In genomic region chr11:100322591-100323258, GRCm38 (mm10) we compare ENCODE assay signal across 12 mouse cellular contexts. TPM values are rescaled to one million over a fixed set of nuclear protein-coding genes. Genes with fewer than 3 reads are reported as not detected.
DNase-seq lines count a peak whose midpoint lies in the region; ATAC-seq and TF ChIP-seq lines count a peak whose summit lies in the region.
"Had no signal": no experiment of that assay in that cellular context is flagged by ENCODE, and none has a peak within 500 bp of the region (broad histone marks: within the 10 kb centered on the region; RNA-seq: fewer than 3 reads in every experiment).

No protein-coding gene starts in this region.

- H3K4me3 ChIP-seq in heart, postnatal 0 days (ENCODE audit: low read depth, low read length) = no peak overlapping the region
- H3K4me3 ChIP-seq in heart, adult 2 months = no peak overlapping the region
- peak overlapping the region; percentile 23; the same call in 1 of the 2 replicates for H3K4me3 ChIP-seq in liver, embryonic 16.5 days (ENCODE audit: low read depth, low read length)
- H3K4me3 ChIP-seq in forebrain, embryonic 15.5 days = no peak overlapping the region
- H3K4me3 ChIP-seq in forebrain, embryonic 12.5 days (replicated peaks) = no peak overlapping the region
- H3K4me3 ChIP-seq: hindbrain, embryonic 12.5 days had no signal

- H3K27me3 ChIP-seq in heart, postnatal 0 days (ENCODE audit: control insufficient read depth, insufficient read depth, low read length) = no peaks in the 10 kb centered on the region
- no peaks in the 10 kb centered on the region for H3K27me3 ChIP-seq in heart, adult 2 months (ENCODE audit: control insufficient read depth, insufficient read depth, low read length)
- H3K27me3 ChIP-seq in liver, embryonic 16.5 days (ENCODE audit: control insufficient read depth, insufficient read depth, low read depth, low read length) = no peaks in the 10 kb centered on the region
- H3K27me3 ChIP-seq in forebrain, embryonic 15.5 days = no peaks in the 10 kb centered on the region
- H3K27me3 ChIP-seq in forebrain, embryonic 12.5 days = no peaks in the 10 kb centered on the region
- H3K27me3 ChIP-seq: hindbrain, embryonic 12.5 days had no signal

- no peaks in the 10 kb centered on the region for H3K79me2 ChIP-seq in heart, adult 2 months (replicated peaks; ENCODE audit: control insufficient read depth, insufficient read depth, low read length)

- H3K27ac ChIP-seq in heart, postnatal 0 days (ENCODE audit: low read depth) = no peak overlapping the region
- no peak overlapping the region for H3K27ac ChIP-seq in heart, adult 2 months
- H3K27ac ChIP-seq in liver, embryonic 16.5 days (ENCODE audit: low read length) = peak overlapping the region; percentile 21; the same call in 1 of the 2 replicates
- no peak overlapping the region for H3K27ac ChIP-seq in forebrain, embryonic 15.5 days (replicated peaks)
- no peak overlapping the region for H3K27ac ChIP-seq in forebrain, embryonic 12.5 days
- H3K27ac ChIP-seq: macrophage had no signal

- no peak for TF ChIP-seq POLR2A in heart, adult 2 months (IDR thresholded peaks at IDR 0.05; ENCODE audit: insufficient read depth, low read depth, low read length)

- H3K9ac ChIP-seq in heart, postnatal 0 days (replicated peaks; ENCODE audit: low read depth, low read length) = no peak overlapping the region
- H3K9ac ChIP-seq in heart, adult 2 months (ENCODE audit: low read depth, low read length) = no peak overlapping the region
- peak overlapping the region; percentile 23; the same call in 1 of the 2 replicates for H3K9ac ChIP-seq in liver, embryonic 16.5 days (ENCODE audit: low read depth, low read length)
- no peak overlapping the region for H3K9ac ChIP-seq in forebrain, embryonic 15.5 days (replicated peaks)
- no peak overlapping the region for H3K9ac ChIP-seq in forebrain, embryonic 12.5 days
- H3K9ac ChIP-seq: hindbrain, embryonic 12.5 days had no signal

- no peaks in the 10 kb centered on the region for H3K9me3 ChIP-seq in heart, postnatal 0 days (replicated peaks; ENCODE audit: control insufficient read depth, low read length)
- H3K9me3 ChIP-seq in liver, embryonic 16.5 days (replicated peaks; ENCODE audit: control insufficient read depth, low read length) = no peaks in the 10 kb centered on the region
- no peaks in the 10 kb centered on the region for H3K9me3 ChIP-seq in forebrain, embryonic 15.5 days
- no peaks in the 10 kb centered on the region for H3K9me3 ChIP-seq in forebrain, embryonic 12.5 days
- H3K9me3 ChIP-seq: hindbrain, embryonic 12.5 days had no signal

- peaks cover 5% of the 10 kb centered on the region; the same call in 1 of the 2 replicates for H3K4me1 ChIP-seq in heart, postnatal 0 days (ENCODE audit: control insufficient read depth, insufficient read depth)
- H3K4me1 ChIP-seq in heart, adult 2 months (ENCODE audit: control insufficient read depth, insufficient read depth, low read length) = peaks cover 2% of the 10 kb centered on the region
- peaks cover 27% of the 10 kb centered on the region for H3K4me1 ChIP-seq in liver, embryonic 16.5 days (ENCODE audit: control insufficient read depth, low read depth, low read length)
- peaks cover 17% of the 10 kb centered on the region for H3K4me1 ChIP-seq in forebrain, embryonic 15.5 days
- peaks cover 15% of the 10 kb centered on the region for H3K4me1 ChIP-seq in forebrain, embryonic 12.5 days

- no peak for DNase-seq in heart, postnatal 0 days (ENCODE audit: low spot score)
- no peak for DNase-seq in heart, adult 2 months
- DNase-seq in A20 (ENCODE audit: low read depth, low spot score) (peak; percentile 50), NIH3T3 (ENCODE audit: low read depth) (peak; percentile 36)
- DNase-seq in left cerebral cortex, postnatal 36 days (ENCODE audit: low spot score in 2 of 2) = no peak
- DNase-seq: gastrocnemius, postnatal 25 days had no signal

- TF ChIP-seq CTCF in heart, postnatal 0 days (IDR thresholded peaks at IDR 0.05; ENCODE audit: low read depth) = no peak
- no peak for TF ChIP-seq CTCF in heart, adult 2 months (IDR thresholded peaks at IDR 0.05)

- ATAC-seq in heart, postnatal 0 days (ENCODE audit: insufficient read depth, low read depth) = no peak
- no peak for ATAC-seq in liver, embryonic 16.5 days (ENCODE audit: low read depth)
- no peak for ATAC-seq in forebrain, embryonic 15.5 days (replicated peaks)
- no peak for ATAC-seq in forebrain, embryonic 12.5 days (ENCODE audit: low FRiP score)

- H3K36me3 ChIP-seq in heart, postnatal 0 days (replicated peaks; ENCODE audit: control insufficient read depth, insufficient read depth, low read length) = peaks cover 23% of the 10 kb centered on the region
- peaks cover 14% of the 10 kb centered on the region for H3K36me3 ChIP-seq in heart, adult 2 months (ENCODE audit: control insufficient read depth, insufficient read depth, low read length)
- peaks cover 19% of the 10 kb centered on the region for H3K36me3 ChIP-seq in liver, embryonic 16.5 days (ENCODE audit: control insufficient read depth, insufficient read depth)
- H3K36me3 ChIP-seq in forebrain, embryonic 15.5 days = peaks cover 18% of the 10 kb centered on the region
- peaks cover 20% of the 10 kb centered on the region for H3K36me3 ChIP-seq in forebrain, embryonic 12.5 days (replicated peaks)

- H3K4me2 ChIP-seq in heart, postnatal 0 days (ENCODE audit: low read depth, low read length) = no peak overlapping the region
- H3K4me2 ChIP-seq in liver, embryonic 16.5 days (ENCODE audit: low read depth, low read length) = peak overlapping the region; percentile 10; the same call in 1 of the 2 replicates
- H3K4me2 ChIP-seq in forebrain, embryonic 15.5 days (replicated peaks) = no peak overlapping the region
- H3K4me2 ChIP-seq in forebrain, embryonic 12.5 days = no peak overlapping the region

- peak; percentile 24; the same call in 1 of the 2 replicates for TF ChIP-seq EP300 in heart, postnatal 0 days (IDR thresholded peaks at IDR 0.05; ENCODE audit: low read depth)
- no peak for TF ChIP-seq EP300 in heart, adult 2 months (IDR thresholded peaks at IDR 0.05; ENCODE audit: insufficient read depth, low read depth, low read length)

- 64% methylated on average over 3 of the region's 3 CpGs for WGBS in heart, postnatal 0 days
- 69% methylated on average over 3 of the region's 3 CpGs for WGBS in heart, adult 2 months
- WGBS in liver, embryonic 16.5 days (ENCODE audit: insufficient replicate concordance) = 51% methylated on average over 3 of the region's 3 CpGs
- WGBS in forebrain, embryonic 15.5 days = 70% methylated on average over 3 of the region's 3 CpGs
- 59% methylated on average over 3 of the region's 3 CpGs for WGBS in forebrain, embryonic 12.5 days

- intact Hi-C loops in heart, adult 2 months (cut with DNase I) = no loop called here
- intact Hi-C loops in left cerebral cortex, postnatal 36 days (cut with DNase I) = loop anchor here (5.0 kb wide), 1 partner anchor 35 kb away; the partner anchor contains the start of gene Hap1

RNA-seq across cellular contexts. Expression of gene Eif1, which starts 3.0 kb away (rescaled TPM):
- 64.1 and 105 TPM in 2 replicates for total RNA-seq in heart, postnatal 0 days (2014; rRNA removed; ENCODE audit: low replicate concordance)
- 1,927 and 2,123 TPM in 2 replicates for polyA plus RNA-seq in heart, postnatal 0 days (2015; fragmentation: Nextera tagmentation; extraction: Ambion mirVana)
- total RNA-seq in heart, adult 2 months (2021) = 1,000 to 10,000 TPM; 1,735 to 2,054 TPM
- 195 and 341 TPM in 2 replicates for polyA plus RNA-seq in heart, adult 2 months (2012; rRNA removed)
- 1,629 and 1,636 TPM in 2 replicates for polyA plus RNA-seq in liver, embryonic 16.5 days (2015; fragmentation: Nextera tagmentation; extraction: Ambion mirVana)
- total RNA-seq in left cerebral cortex, postnatal 36 days (2021) = 100 to 1,000 TPM; 712 to 762 TPM
- 1,252 and 1,271 TPM in 2 replicates for polyA plus RNA-seq in forebrain, embryonic 15.5 days (2015; fragmentation: Nextera tagmentation; extraction: Ambion mirVana)
- polyA plus RNA-seq in forebrain, embryonic 12.5 days (2016; fragmentation: Nextera tagmentation; extraction: Ambion mirVana) = 1,544 and 1,585 TPM in 2 replicates

RNA-seq across cellular contexts. Expression of gene Gast, which starts 11.5 kb away (rescaled TPM):
- total RNA-seq in heart, postnatal 0 days (2014; rRNA removed; ENCODE audit: low replicate concordance) = not detected in 2 replicates
- polyA plus RNA-seq in heart, postnatal 0 days (2015; fragmentation: Nextera tagmentation; extraction: Ambion mirVana) = not detected in 2 replicates
- not detected for total RNA-seq in heart, adult 2 months (2021)
- not detected in 2 replicates for polyA plus RNA-seq in heart, adult 2 months (2012; rRNA removed)
- polyA plus RNA-seq in liver, embryonic 16.5 days (2015; fragmentation: Nextera tagmentation; extraction: Ambion mirVana) = not detected in 2 replicates
- not detected for total RNA-seq in left cerebral cortex, postnatal 36 days (2021)
- polyA plus RNA-seq in forebrain, embryonic 15.5 days (2015; fragmentation: Nextera tagmentation; extraction: Ambion mirVana) = 0.57 and 0.78 TPM in 2 replicates
- 1.1 TPM in 1 of 2 replicates, not detected in the other for polyA plus RNA-seq in forebrain, embryonic 12.5 days (2016; fragmentation: Nextera tagmentation; extraction: Ambion mirVana)
- total RNA-seq: gastrocnemius, postnatal 25 days; left cerebral cortex, postnatal 10 days had no signal
- polyA plus RNA-seq: macrophage had no signal

RNA-seq across cellular contexts. Expression of gene Hap1, which starts 33.2 kb away (rescaled TPM):
- 3.5 and 5.7 TPM in 2 replicates for total RNA-seq in heart, postnatal 0 days (2014; rRNA removed; ENCODE audit: low replicate concordance)
- 2.0 TPM in 2 replicates for polyA plus RNA-seq in heart, postnatal 0 days (2015; fragmentation: Nextera tagmentation; extraction: Ambion mirVana)
- 1 to 10 TPM; 1.3 to 1.5 TPM for total RNA-seq in heart, adult 2 months (2021)
- 0.97 and 1.4 TPM in 2 replicates for polyA plus RNA-seq in heart, adult 2 months (2012; rRNA removed)
- 0.27 and 0.42 TPM in 2 replicates for polyA plus RNA-seq in liver, embryonic 16.5 days (2015; fragmentation: Nextera tagmentation; extraction: Ambion mirVana)
- 100 to 1,000 TPM in 1 of 2 experiments, 10 to 100 TPM in 1; 88.1 to 173 TPM for total RNA-seq in left cerebral cortex, postnatal 36 days (2021)
- 94.7 and 128 TPM in 2 replicates for polyA plus RNA-seq in forebrain, embryonic 15.5 days (2015; fragmentation: Nextera tagmentation; extraction: Ambion mirVana)
- 96.3 and 116 TPM in 2 replicates for polyA plus RNA-seq in forebrain, embryonic 12.5 days (2016; fragmentation: Nextera tagmentation; extraction: Ambion mirVana)
- polyA plus RNA-seq: macrophage had no signal

RNA-seq across cellular contexts. Expression of gene Krt42, which starts 53.1 kb away (rescaled TPM):
- not detected in 2 replicates for total RNA-seq in heart, postnatal 0 days (2014; rRNA removed; ENCODE audit: low replicate concordance)
- polyA plus RNA-seq in heart, postnatal 0 days (2015; fragmentation: Nextera tagmentation; extraction: Ambion mirVana) = not detected in 2 replicates
- total RNA-seq in heart, adult 2 months (2021) = not detected
- polyA plus RNA-seq in heart, adult 2 months (2012; rRNA removed) = not detected in 2 replicates
- not detected in 2 replicates for polyA plus RNA-seq in liver, embryonic 16.5 days (2015; fragmentation: Nextera tagmentation; extraction: Ambion mirVana)
- total RNA-seq in left cerebral cortex, postnatal 36 days (2021) = not detected
- polyA plus RNA-seq in forebrain, embryonic 15.5 days (2015; fragmentation: Nextera tagmentation; extraction: Ambion mirVana) = not detected in 2 replicates
- not detected in 2 replicates for polyA plus RNA-seq in forebrain, embryonic 12.5 days (2016; fragmentation: Nextera tagmentation; extraction: Ambion mirVana)
- total RNA-seq: gastrocnemius, postnatal 25 days; left cerebral cortex, postnatal 10 days had no signal
- polyA plus RNA-seq: hindbrain, embryonic 12.5 days; macrophage had no signal

Comparison
In these comparisons a context has a peak if more than half of its experiments do, and no peak if none do; other contexts are left out.
1. DNase-seq: peak in A20 (single experiment) and NIH3T3 (single experiment); none in heart, postnatal 0 days (single experiment), heart, adult 2 months (0 of 2) and left cerebral cortex, postnatal 36 days (0 of 2).
2. RNA of gene Hap1, which starts 33.2 kb away (polyA plus RNA-seq): 94.7 to 128 TPM in forebrain, embryonic 15.5 days and 96.3 to 116 TPM in forebrain, embryonic 12.5 days; 2.0 TPM in heart, postnatal 0 days, 0.97 to 1.4 TPM in heart, adult 2 months and 0.27 to 0.42 TPM in liver, embryonic 16.5 days; every median in the first group is over 10 times any median in the second.